Comparison of ENCODE assay signal across 9 mouse cellular contexts in the genomic region with DNA sequence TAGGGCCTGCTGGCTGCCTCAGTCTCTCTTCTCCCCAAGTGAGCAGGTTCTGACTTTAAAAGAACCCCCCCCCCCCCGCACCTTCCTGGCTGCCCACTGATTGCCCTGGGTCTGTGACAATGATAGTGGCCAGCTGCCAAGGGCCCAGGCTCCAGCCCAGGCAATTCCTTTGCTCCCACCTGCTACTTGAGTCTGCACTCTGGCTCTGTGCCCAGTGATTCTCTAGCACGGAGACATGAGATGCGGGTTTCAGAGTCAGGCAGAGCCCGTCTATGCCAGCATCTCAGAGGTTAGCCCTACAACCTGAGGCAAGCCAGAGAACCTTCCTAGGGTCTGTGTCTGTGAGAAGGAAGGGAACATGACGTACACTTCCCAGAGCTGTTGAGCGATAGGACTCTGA.
A peak's percentile ranks its signal among the peaks of the same experiment; 100 is the strongest.
DNase-seq lines count a peak whose midpoint lies in the region; ATAC-seq and TF ChIP-seq lines count a peak whose summit lies in the region.
"Had no signal": no experiment of that assay in that cellular context is flagged by ENCODE, and none has a peak within 500 bp of the region (broad histone marks: within the 10 kb centered on the region; RNA-seq: fewer than 3 reads in every experiment).

No protein-coding gene starts in this region.

- WGBS in kidney, embryonic 15.5 days, result 66% methylated on average over 6 of the region's 6 CpGs
- WGBS in lung, adult 2 months, result 45% methylated on average over 6 of the region's 6 CpGs

- no peaks in the 10 kb centered on the region for H3K9me3 ChIP-seq in kidney, embryonic 15.5 days (replicated peaks)

- ATAC-seq in kidney, embryonic 15.5 days (replicated peaks; ENCODE audit: low FRiP score), result no peak
- ATAC-seq in erythroblast, adult 5-6 weeks (replicated peaks; ENCODE audit: low FRiP score, poor library complexity, severe bottlenecking), result no peak

- TF ChIP-seq CTCF in lung, adult 2 months (IDR thresholded peaks at IDR 0.05; ENCODE audit: insufficient read depth, low read length), result no peak

- peaks cover 10% of the 10 kb centered on the region for H3K27me3 ChIP-seq in kidney, embryonic 15.5 days

- H3K4me2 ChIP-seq in kidney, embryonic 15.5 days, result no peak overlapping the region

- no peaks in the 10 kb centered on the region for H3K36me3 ChIP-seq in kidney, embryonic 15.5 days

- peak; percentile 21 for DNase-seq in adrenal gland, postnatal 10 days
- no peak for DNase-seq in adrenal gland, postnatal 4 days (ENCODE audit: low spot score in 2 of 2)
- DNase-seq in kidney, adult 18-20 months, result peak; percentile 29
- DNase-seq in cerebellum, adult 11 months, result peak; percentile 65
- DNase-seq in lung, adult 2 months, result peak; percentile 14
- no peak for DNase-seq in frontal cortex, postnatal 10 days (ENCODE audit: low spot score in 2 of 2)

- H3K27ac ChIP-seq in kidney, embryonic 15.5 days, result no peak overlapping the region
- H3K27ac ChIP-seq: liver, embryonic 14.5 days had no signal

- no peak for TF ChIP-seq POLR2A in lung, adult 2 months (IDR thresholded peaks at IDR 0.05; ENCODE audit: borderline replicate concordance, extremely low read depth, low read depth, low read length)

- no peak overlapping the region for H3K9ac ChIP-seq in kidney, embryonic 15.5 days
- H3K9ac ChIP-seq: liver, embryonic 14.5 days had no signal

- peaks cover 21% of the 10 kb centered on the region for H3K4me1 ChIP-seq in kidney, embryonic 15.5 days
- peaks cover 3% of the 10 kb centered on the region; the same call in 1 of the 2 replicates for H3K4me1 ChIP-seq in lung, adult 2 months (ENCODE audit: control insufficient read depth, insufficient read depth, low read length)

- no peak overlapping the region for H3K4me3 ChIP-seq in kidney, embryonic 15.5 days (replicated peaks)
- H3K4me3 ChIP-seq in lung, adult 2 months (replicated peaks; ENCODE audit: extremely low read depth, low read depth, low read length), result no peak overlapping the region

Comparison
In these comparisons a context has a peak if more than half of its experiments do, and no peak if none do; other contexts are left out.
1. DNase-seq: peak in adrenal gland, postnatal 10 days (single experiment), kidney, adult 18-20 months (single experiment), cerebellum, adult 11 months (single experiment) and lung, adult 2 months (single experiment); none in adrenal gland, postnatal 4 days (0 of 2) and frontal cortex, postnatal 10 days (0 of 2).